In genomic region chr10:119099092-119099792, GRCm38 (mm10) we compare ENCODE assay signal across 14 mouse cellular contexts.
DNase-seq lines count a peak whose midpoint lies in the region; ATAC-seq lines count a peak whose summit lies in the region.
"Had no signal": no experiment of that assay in that cellular context is flagged by ENCODE, and none has a peak within 500 bp of the region (broad histone marks: within the 10 kb centered on the region; RNA-seq: fewer than 3 reads in every experiment).

No protein-coding gene starts in this region.

- peak; percentile 69 for DNase-seq in midbrain, embryonic 11.5 days (ENCODE audit: low spot score, missing footprints)
- DNase-seq in midbrain, embryonic 10.5 days (ENCODE audit: low spot score): no peak
- DNase-seq in right cerebral cortex, postnatal 4 days: no peak
- DNase-seq: cerebellum, adult 2 months; heart, postnatal 10 days; kidney, adult 9 months; retina, postnatal 1 day had no signal

- no peak overlapping the region for H3K27ac ChIP-seq in heart, embryonic 14.5 days (replicated peaks in 1 of 2; ENCODE audit: control insufficient read depth in 1 of 2, insufficient read depth in 1 of 2, low read depth in 2 of 2, low read length in 2 of 2)
- no peak overlapping the region for H3K27ac ChIP-seq in heart, embryonic 11.5 days (ENCODE audit: low read depth, low read length)
- H3K27ac ChIP-seq in midbrain, embryonic 11.5 days (ENCODE audit: low read depth, low read length): no peak overlapping the region
- no peak overlapping the region for H3K27ac ChIP-seq in midbrain, embryonic 10.5 days (replicated peaks)
- H3K27ac ChIP-seq in forebrain, embryonic 16.5 days (ENCODE audit: low read length): no peak overlapping the region
- no peak overlapping the region for H3K27ac ChIP-seq in midbrain, embryonic 15.5 days
- H3K27ac ChIP-seq: liver, embryonic 14.5 days had no signal

- ATAC-seq in heart, embryonic 14.5 days (ENCODE audit: insufficient number of reproducible peaks, insufficient read depth, low FRiP score, low read depth): no peak
- ATAC-seq in heart, embryonic 11.5 days (replicated peaks; ENCODE audit: insufficient number of reproducible peaks, low FRiP score, low TSS enrichment): no peak
- no peak for ATAC-seq in midbrain, embryonic 11.5 days (ENCODE audit: low FRiP score)
- peak; percentile 62 for ATAC-seq in forebrain, embryonic 16.5 days
- ATAC-seq in midbrain, embryonic 15.5 days (replicated peaks): 0 out of 2 replicates have a peak, but pooled peaks have one; percentile 50
- no peak for ATAC-seq in granulocyte monocyte progenitor cell, adult 5-6 weeks (replicated peaks; ENCODE audit: poor library complexity, severe bottlenecking)

- H3K4me2 ChIP-seq in heart, embryonic 14.5 days (ENCODE audit: low read length): peak overlapping the region; percentile 29; the same call in 1 of the 2 replicates
- no peak overlapping the region for H3K4me2 ChIP-seq in heart, embryonic 11.5 days
- H3K4me2 ChIP-seq in midbrain, embryonic 11.5 days: no peak overlapping the region
- H3K4me2 ChIP-seq in forebrain, embryonic 16.5 days (ENCODE audit: low read length): no peak overlapping the region
- no peak overlapping the region for H3K4me2 ChIP-seq in midbrain, embryonic 15.5 days

- H3K36me3 ChIP-seq in heart, embryonic 14.5 days (ENCODE audit: control insufficient read depth, insufficient read depth, low read length): no peaks in the 10 kb centered on the region
- H3K36me3 ChIP-seq in heart, embryonic 11.5 days (ENCODE audit: control insufficient read depth, insufficient read depth, low read length): no peaks in the 10 kb centered on the region
- H3K36me3 ChIP-seq in midbrain, embryonic 11.5 days (ENCODE audit: control insufficient read depth, insufficient read depth, low read length): no peaks in the 10 kb centered on the region
- H3K36me3 ChIP-seq in midbrain, embryonic 10.5 days: no peaks in the 10 kb centered on the region
- H3K36me3 ChIP-seq in forebrain, embryonic 16.5 days (ENCODE audit: control insufficient read depth, insufficient read depth): no peaks in the 10 kb centered on the region
- no peaks in the 10 kb centered on the region for H3K36me3 ChIP-seq in midbrain, embryonic 15.5 days (replicated peaks)

- peaks cover 5% of the 10 kb centered on the region for H3K9me3 ChIP-seq in heart, embryonic 14.5 days (ENCODE audit: control insufficient read depth, low read length)
- H3K9me3 ChIP-seq in heart, embryonic 11.5 days (replicated peaks; ENCODE audit: control insufficient read depth, low read length): no peaks in the 10 kb centered on the region
- H3K9me3 ChIP-seq in midbrain, embryonic 11.5 days (ENCODE audit: control insufficient read depth, low read length): no peaks in the 10 kb centered on the region
- H3K9me3 ChIP-seq in midbrain, embryonic 10.5 days (replicated peaks): no peaks in the 10 kb centered on the region; the same call in 1 of the 2 replicates
- H3K9me3 ChIP-seq in forebrain, embryonic 16.5 days (ENCODE audit: control insufficient read depth, low read length): no peaks in the 10 kb centered on the region
- H3K9me3 ChIP-seq in midbrain, embryonic 15.5 days: no peaks in the 10 kb centered on the region

- H3K27me3 ChIP-seq in heart, embryonic 14.5 days (ENCODE audit: control insufficient read depth, insufficient read depth, low read length): no peaks in the 10 kb centered on the region
- H3K27me3 ChIP-seq in heart, embryonic 11.5 days (ENCODE audit: control insufficient read depth, insufficient read depth, low read length): no peaks in the 10 kb centered on the region
- no peaks in the 10 kb centered on the region for H3K27me3 ChIP-seq in midbrain, embryonic 11.5 days (ENCODE audit: control insufficient read depth, insufficient read depth, low read length)
- no peaks in the 10 kb centered on the region for H3K27me3 ChIP-seq in midbrain, embryonic 10.5 days (ENCODE audit: low read depth, poor library complexity, severe bottlenecking)
- H3K27me3 ChIP-seq in forebrain, embryonic 16.5 days (replicated peaks; ENCODE audit: control insufficient read depth, insufficient read depth, low read length): no peaks in the 10 kb centered on the region
- no peaks in the 10 kb centered on the region for H3K27me3 ChIP-seq in midbrain, embryonic 15.5 days (replicated peaks)
- H3K27me3 ChIP-seq: megakaryocyte, embryonic 14.5 days had no signal

- H3K4me3 ChIP-seq in heart, embryonic 14.5 days (ENCODE audit: control insufficient read depth in 1 of 2, insufficient read depth in 1 of 2, low read depth in 1 of 2, low read length in 2 of 2): no peak overlapping the region
- no peak overlapping the region for H3K4me3 ChIP-seq in heart, embryonic 11.5 days (ENCODE audit: low read depth, low read length)
- H3K4me3 ChIP-seq in midbrain, embryonic 11.5 days (ENCODE audit: low read depth, low read length): no peak overlapping the region
- no peak overlapping the region for H3K4me3 ChIP-seq in midbrain, embryonic 10.5 days
- H3K4me3 ChIP-seq in forebrain, embryonic 16.5 days (replicated peaks; ENCODE audit: low read length): no peak overlapping the region
- no peak overlapping the region for H3K4me3 ChIP-seq in midbrain, embryonic 15.5 days
- H3K4me3 ChIP-seq: megakaryocyte, embryonic 14.5 days had no signal

- H3K4me1 ChIP-seq in heart, embryonic 14.5 days (ENCODE audit: control insufficient read depth in 2 of 2, insufficient read depth in 2 of 2, low read length in 2 of 2): peaks cover 5 to 11% of the 10 kb centered on the region in 2 experiments; a peak in 2 of 4 replicates
- H3K4me1 ChIP-seq in heart, embryonic 11.5 days (ENCODE audit: control insufficient read depth, insufficient read depth, low read length): 0 out of 2 replicates have a peak, but pooled peaks cover 4% of the 10 kb centered on the region
- no peaks in the 10 kb centered on the region for H3K4me1 ChIP-seq in midbrain, embryonic 11.5 days (ENCODE audit: control insufficient read depth, insufficient read depth, low read length)
- 0 out of 2 replicates have a peak, but pooled peaks cover 2% of the 10 kb centered on the region for H3K4me1 ChIP-seq in midbrain, embryonic 10.5 days
- H3K4me1 ChIP-seq in forebrain, embryonic 16.5 days (replicated peaks; ENCODE audit: control insufficient read depth, insufficient read depth, low read length): no peaks in the 10 kb centered on the region
- H3K4me1 ChIP-seq in midbrain, embryonic 15.5 days: no peaks in the 10 kb centered on the region

- no peak overlapping the region; the same call in 1 of the 2 replicates for H3K9ac ChIP-seq in heart, embryonic 14.5 days (ENCODE audit: low read length)
- H3K9ac ChIP-seq in heart, embryonic 11.5 days (ENCODE audit: low read depth, low read length): no peak overlapping the region
- no peak overlapping the region for H3K9ac ChIP-seq in midbrain, embryonic 11.5 days (ENCODE audit: low read length)
- H3K9ac ChIP-seq in forebrain, embryonic 16.5 days (replicated peaks; ENCODE audit: low read depth, low read length): peak overlapping the region; percentile 24; the same call in 1 of the 2 replicates
- no peak overlapping the region for H3K9ac ChIP-seq in midbrain, embryonic 15.5 days
- H3K9ac ChIP-seq: liver, embryonic 14.5 days had no signal

- WGBS in heart, embryonic 14.5 days: 22% methylated on average over 10 of the region's 10 CpGs
- 33% methylated on average over 10 of the region's 10 CpGs for WGBS in heart, embryonic 11.5 days (ENCODE audit: insufficient replicate concordance)
- WGBS in midbrain, embryonic 11.5 days: 84% methylated on average over 10 of the region's 10 CpGs
- WGBS in midbrain, embryonic 10.5 days: 88% methylated on average over 10 of the region's 10 CpGs
- 48% methylated on average over 10 of the region's 10 CpGs for WGBS in forebrain, embryonic 16.5 days
- 52% methylated on average over 10 of the region's 10 CpGs for WGBS in midbrain, embryonic 15.5 days

Comparison
In these comparisons a context has a peak if more than half of its experiments do, and no peak if none do; other contexts are left out.
1. ATAC-seq: peak in forebrain, embryonic 16.5 days (single experiment) and midbrain, embryonic 15.5 days (single experiment); none in heart, embryonic 14.5 days (single experiment), heart, embryonic 11.5 days (single experiment), midbrain, embryonic 11.5 days (single experiment) and granulocyte monocyte progenitor cell, adult 5-6 weeks (single experiment).